Mouse (Mus musculus) spleen, adult 2 months (tissue): ENCODE measurements at regions not wholly inside any gene's neighbourhood (a gene's known extent, or its start where the extent isn't known, plus 50 kb on each side); places are given as distances from the start of the nearest gene placed in this dataset.

ENCODE experiments used
- DNase-seq, 2 experiments: peaks; one replicate each; pipeline versions ENCODE4 v3.0.0 to v3.0.0-alpha.2; 2012 to 2021; ENCODE audit warnings: low spot score in 2 of 2, low read depth in 1 of 2
- H3K27ac ChIP-seq: fragments of 200-500 bp; 2 replicates; pipeline ENCODE4 v1.5.1; 2012; ENCODE audit warnings: low read length, inconsistent platforms; ENCODE audit not compliant: insufficient read depth
- H3K27me3 ChIP-seq: fragments of 200-500 bp; 2 replicates; pipeline ENCODE4 v1.6.1; 2012; ENCODE audit warnings: mild to moderate bottlenecking, moderate library complexity, low read length, inconsistent platforms; ENCODE audit not compliant: control insufficient read depth, insufficient read depth
- H3K36me3 ChIP-seq: fragments of 200-500 bp; 2 replicates; pipeline ENCODE4 v1.6.1; 2012; ENCODE audit warnings: mild to moderate bottlenecking, low read length, inconsistent platforms; ENCODE audit not compliant: control insufficient read depth, insufficient read depth
- H3K4me1 ChIP-seq: fragments of 200-500 bp; 2 replicates; pipeline ENCODE4 v1.6.1; 2011; ENCODE audit warnings: inconsistent platforms; ENCODE audit not compliant: control insufficient read depth, insufficient read depth, insufficient read length
- H3K4me3 ChIP-seq: fragments of 200-500 bp; 2 replicates; pipeline ENCODE4 v1.5.1; 2011; ENCODE audit warnings: mild to moderate bottlenecking, inconsistent platforms; ENCODE audit not compliant: insufficient read depth, insufficient read length; ENCODE audit errors: extremely low read depth
- CTCF ChIP-seq: fragments of 200-500 bp; IDR thresholded peaks from 2 replicates; pipeline ENCODE4 v1.5.1; 2011; ENCODE audit warnings: mild to moderate bottlenecking, inconsistent platforms; ENCODE audit not compliant: insufficient read depth, insufficient read length, insufficient replicate concordance; ENCODE audit errors: extremely low read depth
- POLR2A ChIP-seq: fragments of 200-500 bp; IDR thresholded peaks from 2 replicates; pipeline ENCODE4 v1.6.1; 2011; ENCODE audit warnings: low read depth, low read length, inconsistent platforms
- WGBS: fragments of 180-500 bp; shearing (Covaris S2); methylation state at CpG from one replicate; pipeline ENCODE4 v1.1.7; 2018; 5-methylcytosine and 5-hydroxymethylcytosine counted together

GRCm38 (mm10) chr1:98174811-98175132, 79.3 kb upstream of the Pam start:
- DNase-seq = no peak
- Histone ChIP-seq H3K4me1 (no peaks in the 10 kb centered on the region), H3K36me3 (no peaks in the 10 kb centered on the region), H3K27ac (no peak overlapping the region), H3K4me3 (no peak overlapping the region), H3K27me3 (no peaks in the 10 kb centered on the region)
- 92% methylated on average over 4 of the region's 4 CpGs for WGBS
- TF ChIP-seq POLR2A = no peak
- no peak for TF ChIP-seq CTCF

DNA sequence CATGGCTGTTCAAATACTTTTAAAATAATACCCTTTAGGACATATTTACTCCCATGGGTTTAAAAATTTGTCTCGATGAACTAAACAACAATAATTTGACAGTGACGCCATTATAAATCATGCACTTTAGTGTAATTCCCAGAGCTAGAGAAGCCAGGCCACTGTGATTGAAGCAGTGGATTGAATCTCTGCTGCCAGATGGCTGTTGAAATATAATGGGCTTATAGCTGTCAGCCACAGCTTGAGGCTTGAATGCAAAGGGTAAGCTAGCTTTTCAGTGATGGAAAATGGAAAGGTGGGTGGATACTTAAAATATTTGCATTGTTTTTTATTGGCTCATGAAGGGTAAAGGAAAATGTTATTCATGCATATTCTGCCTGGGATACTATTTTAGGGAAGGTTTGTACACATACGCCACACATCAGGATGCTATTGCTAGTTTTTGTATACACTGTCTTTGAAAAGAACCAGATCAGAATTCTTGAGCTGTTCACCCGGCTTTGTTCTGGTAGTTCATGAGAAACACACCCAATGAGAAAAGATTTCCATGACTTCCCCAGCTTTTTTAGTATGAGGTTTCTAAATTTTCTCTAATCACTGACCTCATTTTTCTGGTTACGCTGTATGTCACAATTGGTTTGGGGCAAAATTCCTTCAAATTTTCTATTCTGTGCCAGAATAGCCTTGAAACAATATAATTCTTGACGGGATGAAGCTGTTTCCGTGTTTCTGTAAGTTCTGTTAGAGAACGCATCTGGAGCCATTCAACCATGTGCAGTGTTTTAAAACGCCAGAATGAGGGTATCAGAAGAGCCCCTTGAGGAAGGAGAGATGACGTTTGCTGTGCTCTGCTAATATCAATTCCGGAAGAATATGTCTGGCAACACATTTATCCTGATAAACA, 78.7 kb upstream of the Pam start:
- no peak overlapping the region for H3K4me3 ChIP-seq
- DNase-seq = no peak
- no peak for TF ChIP-seq CTCF
- no peak for TF ChIP-seq POLR2A
- H3K27me3 ChIP-seq = no peaks in the 10 kb centered on the region
- no peak overlapping the region for H3K27ac ChIP-seq
- H3K36me3 ChIP-seq = no peaks in the 10 kb centered on the region
- WGBS = 90% methylated on average over 11 of the region's 11 CpGs
- no peaks in the 10 kb centered on the region for H3K4me1 ChIP-seq

GRCm38 (mm10) chr1:98173431-98173830, 78.0 kb upstream of the Pam start:
- H3K36me3 ChIP-seq = no peaks in the 10 kb centered on the region
- no peaks in the 10 kb centered on the region for H3K4me1 ChIP-seq
- 85% methylated on average over 2 of the region's 2 CpGs for WGBS
- H3K4me3 ChIP-seq = no peak overlapping the region
- H3K27ac ChIP-seq = no peak overlapping the region
- H3K27me3 ChIP-seq = no peaks in the 10 kb centered on the region
- no peak for DNase-seq
- TF ChIP-seq POLR2A (no peak), CTCF (no peak)

DNA sequence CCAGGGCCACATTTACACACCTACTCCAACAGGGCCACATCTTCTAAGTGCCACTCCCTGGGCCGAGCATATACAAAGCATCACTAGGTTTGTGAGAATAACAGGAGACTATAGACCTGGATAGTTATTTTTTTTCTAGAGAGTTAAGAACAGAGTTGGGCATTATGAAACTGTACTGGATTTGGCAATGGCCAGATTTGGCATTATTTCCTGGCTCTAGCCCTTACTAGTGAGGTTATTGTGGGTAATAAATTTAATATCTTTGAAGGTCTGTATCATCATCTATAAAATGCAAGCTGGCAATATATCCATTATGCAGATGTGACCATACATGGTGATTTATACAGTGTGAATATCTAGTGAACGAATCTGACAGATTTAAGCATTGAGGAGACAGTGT, 75.8 kb upstream of the Pam start:
- 89% methylated on average over 2 of the region's 2 CpGs for WGBS
- Histone ChIP-seq H3K4me3 (no peak overlapping the region), H3K36me3 (no peaks in the 10 kb centered on the region), H3K27me3 (no peaks in the 10 kb centered on the region), H3K4me1 (no peaks in the 10 kb centered on the region), H3K27ac (no peak overlapping the region)
- no peak for DNase-seq
- TF ChIP-seq CTCF (no peak), POLR2A (no peak)

DNA sequence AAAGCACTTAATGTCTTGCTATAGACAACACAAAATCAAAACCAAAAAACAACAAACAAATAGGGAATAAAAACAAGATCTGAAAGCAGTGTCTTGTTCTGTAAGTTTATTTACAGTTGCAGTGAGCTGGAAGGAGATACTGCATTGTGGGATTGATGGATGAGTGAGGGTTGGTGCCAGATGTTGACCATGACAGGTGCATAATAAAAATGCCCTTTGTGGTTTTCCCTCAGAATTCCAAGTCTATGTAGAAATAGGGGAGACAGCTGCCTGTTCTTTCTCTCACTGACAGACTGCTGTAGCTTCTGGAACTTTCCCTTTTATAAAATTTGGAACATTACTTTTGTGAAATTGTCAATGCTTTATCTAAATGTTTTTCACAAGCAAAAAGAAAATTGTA, 73.9 kb upstream of the Pam start:
- H3K4me1 ChIP-seq = no peaks in the 10 kb centered on the region
- no peak for DNase-seq
- no peak for TF ChIP-seq CTCF
- TF ChIP-seq POLR2A = no peak
- H3K27ac ChIP-seq = no peak overlapping the region
- no peaks in the 10 kb centered on the region for H3K36me3 ChIP-seq
- no peak overlapping the region for H3K4me3 ChIP-seq
- no peaks in the 10 kb centered on the region for H3K27me3 ChIP-seq

DNA sequence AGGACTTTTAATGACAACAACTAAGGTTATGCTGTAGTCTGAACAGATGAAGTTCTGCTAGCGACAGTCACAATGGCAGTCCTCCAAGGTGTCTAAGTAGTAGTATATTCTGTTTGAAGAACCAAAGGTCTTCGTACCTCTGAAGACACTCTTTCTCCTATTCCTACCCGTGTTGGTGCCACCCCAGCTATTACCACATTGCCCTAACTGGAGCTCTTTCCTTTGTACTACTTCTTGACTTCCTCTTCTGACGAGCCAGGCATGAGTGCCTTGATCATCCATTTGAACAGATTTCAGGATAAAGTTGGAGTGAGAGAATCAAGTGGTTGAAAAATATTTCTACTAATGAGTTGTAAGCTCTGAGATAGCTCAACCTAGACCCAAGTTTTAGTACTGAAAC, 72.4 kb upstream of the Pam start:
- 51% methylated on average over 4 of the region's 4 CpGs for WGBS
- Histone ChIP-seq H3K36me3 (no peaks in the 10 kb centered on the region), H3K4me1 (no peaks in the 10 kb centered on the region), H3K27ac (no peak overlapping the region), H3K27me3 (no peaks in the 10 kb centered on the region), H3K4me3 (no peak overlapping the region)
- no peak for DNase-seq
- TF ChIP-seq CTCF (no peak), POLR2A (no peak)

DNA sequence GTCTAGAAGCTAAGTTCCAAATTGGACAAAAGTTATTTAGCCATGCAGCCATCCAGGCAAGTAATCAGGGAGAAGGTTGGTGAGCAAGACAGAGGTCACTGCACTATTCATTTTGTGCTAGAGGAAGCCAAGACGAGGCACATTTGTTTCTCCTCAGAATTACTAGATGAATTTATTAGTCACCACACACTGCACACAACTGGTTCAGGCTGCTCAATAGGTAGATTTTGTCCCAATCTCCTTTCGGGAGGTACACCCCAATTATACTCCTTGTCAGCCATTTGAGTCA, 67.1 kb upstream of the Pam start:
- TF ChIP-seq CTCF (no peak), POLR2A (no peak)
- no peak for DNase-seq
- 84% methylated on average over 2 of the region's 2 CpGs for WGBS
- H3K4me3 ChIP-seq = no peak overlapping the region
- no peak overlapping the region for H3K27ac ChIP-seq
- H3K4me1 ChIP-seq = no peaks in the 10 kb centered on the region
- H3K36me3 ChIP-seq = no peaks in the 10 kb centered on the region
- no peaks in the 10 kb centered on the region for H3K27me3 ChIP-seq
